Mouse (Mus musculus) kidney, embryonic 15.5 days (tissue): ENCODE data around the gene Umps. TPM values are rescaled to one million over a fixed set of nuclear protein-coding genes. Genes with fewer than 3 reads are reported as not detected.

Experiments used
- ATAC-seq: fragments of 200-750 bp; cut with Nextera tagmentation; replicated peaks from 2 replicates; pipeline ENCODE4 v1.8.0; 2017; ENCODE audit warnings: moderate TSS enrichment; ENCODE audit not compliant: low FRiP score
- H3K27ac ChIP-seq: fragments of 300-500 bp; sonication (generic); 2 replicates; pipeline ENCODE4 v1.5.1; 2015; ENCODE audit warnings: mild to moderate bottlenecking, inconsistent platforms
- H3K27me3 ChIP-seq: fragments of 300-500 bp; sonication (generic); 2 replicates; pipeline ENCODE4 v1.6.1; 2015; ENCODE audit warnings: inconsistent platforms
- H3K36me3 ChIP-seq: fragments of 300-500 bp; sonication (generic); 2 replicates; pipeline ENCODE4 v1.6.1; 2015; ENCODE audit warnings: inconsistent platforms
- H3K4me1 ChIP-seq: fragments of 300-500 bp; sonication (generic); 2 replicates; pipeline ENCODE4 v1.6.1; 2015; ENCODE audit warnings: inconsistent platforms
- H3K4me2 ChIP-seq: fragments of 300-500 bp; sonication (generic); 2 replicates; pipeline ENCODE4 v1.6.1; 2015; ENCODE audit warnings: moderate library complexity, mild to moderate bottlenecking, inconsistent platforms
- H3K4me3 ChIP-seq: fragments of 300-500 bp; sonication (generic); replicated peaks from 2 replicates; pipeline ENCODE4 v1.5.1; 2015; ENCODE audit warnings: mild to moderate bottlenecking, inconsistent platforms
- H3K9ac ChIP-seq: fragments of 300-500 bp; sonication (generic); 2 replicates; pipeline ENCODE4 v1.6.1; 2015; ENCODE audit warnings: mild to moderate bottlenecking, inconsistent platforms
- H3K9me3 ChIP-seq: fragments of 300-500 bp; sonication (generic); replicated peaks from 2 replicates; pipeline ENCODE4 v1.6.1; 2016; ENCODE audit warnings: inconsistent platforms
- WGBS: fragments of 180-500 bp; shearing (Covaris S2); methylation state at CpG from one replicate; pipeline ENCODE4 v1.1.7; 2015; ENCODE audit warnings: mixed read lengths; 5-methylcytosine and 5-hydroxymethylcytosine counted together
- polyA plus RNA-seq: library from polyadenylated mRNA; unstranded; fragments of >200 nt; fragmentation: Nextera tagmentation; extraction: Ambion mirVana; gene quantifications from 2 replicates; pipeline ENCODE4 v1.2.1, GENCODE M21; 2015

The Umps gene
- 62.5 and 63.6 TPM in 2 replicates for polyA plus RNA-seq

DNA sequence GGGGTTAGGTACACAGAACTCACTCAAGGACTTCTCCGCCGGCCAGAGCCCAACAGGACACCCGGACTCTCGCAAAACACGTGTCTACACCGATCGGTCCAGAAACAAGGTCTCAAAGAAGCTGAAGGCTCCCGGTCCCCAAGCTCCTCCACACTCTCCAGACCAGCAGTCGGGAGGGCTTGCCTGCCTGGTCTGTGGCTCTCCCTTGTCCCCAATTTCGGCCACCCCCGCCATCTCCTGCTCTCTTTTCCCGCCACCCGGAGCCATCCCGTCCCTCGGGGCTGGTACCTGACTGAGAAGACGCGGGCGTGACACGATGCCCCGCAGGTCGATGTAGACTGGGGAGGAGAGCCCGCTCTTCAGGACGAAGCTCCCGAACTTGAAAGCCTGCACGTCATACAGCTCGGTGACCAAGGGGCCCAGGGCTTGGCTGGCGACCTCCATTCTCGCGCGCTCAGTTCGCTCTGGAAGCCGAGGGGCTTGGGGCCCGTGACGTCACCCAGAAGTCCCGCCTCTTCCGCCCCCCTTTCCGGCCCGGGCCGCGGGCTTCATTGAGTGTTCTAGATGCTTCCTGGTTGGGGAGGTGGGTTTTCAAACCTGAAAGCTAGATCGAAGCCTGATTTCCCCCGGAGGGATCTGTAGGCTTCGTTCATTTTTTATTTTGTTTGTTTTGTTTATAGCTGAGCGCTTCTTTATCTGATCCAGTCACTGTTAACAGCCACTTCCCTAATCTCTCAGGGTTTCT is at the start of gene Umps:
TSS of gene Umps (minus strand) at position 501 of the 745 bp plus-strand sequence.
- Histone ChIP-seq H3K36me3 (peaks cover 18% of the 10 kb centered on the region), H3K4me1 (peaks cover 12% of the 10 kb centered on the region), H3K9ac (peak within 1 kb of the TSS; percentile 84), H3K27ac (peak within 1 kb of the TSS; percentile 82), H3K4me2 (peak within 1 kb of the TSS; percentile 81), H3K27me3 (no peaks in the 10 kb centered on the region), H3K4me3 (peak within 1 kb of the TSS; percentile 87), H3K9me3 (no peaks in the 10 kb centered on the region)
- WGBS, result 1% methylated on average over 44 of the region's 44 CpGs
- peak; percentile 94 for ATAC-seq

DNA sequence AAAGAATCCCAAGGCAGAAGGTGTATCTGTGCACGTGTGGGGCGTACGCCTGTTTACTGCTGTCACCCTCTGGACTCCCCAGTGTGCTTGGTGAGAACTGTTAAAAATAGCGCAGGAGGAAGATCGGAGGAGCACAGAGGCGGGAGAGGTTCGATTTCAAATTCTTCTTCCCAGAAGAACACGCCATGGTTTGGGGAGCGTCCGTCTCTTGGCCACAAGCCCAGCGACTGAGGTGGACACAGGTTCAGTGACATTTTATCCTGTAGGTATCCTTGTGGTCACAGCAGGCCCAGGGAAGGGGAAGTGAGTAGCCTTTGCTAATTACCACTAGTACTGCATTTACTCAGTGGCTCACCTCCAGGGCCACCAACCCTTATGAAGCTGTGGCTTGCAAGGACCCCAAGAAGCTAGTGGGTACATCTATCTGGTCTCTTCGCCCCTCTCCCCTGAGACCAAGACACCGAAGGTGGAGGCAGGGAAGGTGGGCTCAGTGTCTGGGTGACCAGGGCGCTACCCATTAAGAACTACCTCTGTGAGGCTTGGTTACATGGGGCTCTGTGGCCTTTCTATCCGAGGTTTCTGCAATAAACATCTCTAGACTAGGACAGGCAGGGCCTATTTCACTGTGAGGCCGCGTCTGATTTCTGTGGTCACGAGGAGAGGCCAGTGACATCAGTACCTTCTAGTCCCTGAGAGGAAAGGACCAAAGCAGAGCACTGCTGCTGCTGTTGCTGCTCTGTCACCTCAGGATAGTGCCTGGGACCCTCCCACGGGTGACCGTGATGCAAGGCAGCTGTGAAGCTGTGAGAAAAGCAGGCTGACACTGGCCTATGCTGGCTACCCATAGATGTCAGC is 45.4 kb upstream of the Umps start:
- Histone ChIP-seq H3K27ac (no peak overlapping the region), H3K9ac (no peak overlapping the region), H3K36me3 (peaks cover 68% of the 10 kb centered on the region), H3K4me2 (no peak overlapping the region), H3K4me1 (no peaks in the 10 kb centered on the region), H3K4me3 (no peak overlapping the region), H3K27me3 (no peaks in the 10 kb centered on the region), H3K9me3 (peaks cover 9% of the 10 kb centered on the region)
- no peak for ATAC-seq
- WGBS, result 81% methylated on average over 20 of the region's 20 CpGs

DNA sequence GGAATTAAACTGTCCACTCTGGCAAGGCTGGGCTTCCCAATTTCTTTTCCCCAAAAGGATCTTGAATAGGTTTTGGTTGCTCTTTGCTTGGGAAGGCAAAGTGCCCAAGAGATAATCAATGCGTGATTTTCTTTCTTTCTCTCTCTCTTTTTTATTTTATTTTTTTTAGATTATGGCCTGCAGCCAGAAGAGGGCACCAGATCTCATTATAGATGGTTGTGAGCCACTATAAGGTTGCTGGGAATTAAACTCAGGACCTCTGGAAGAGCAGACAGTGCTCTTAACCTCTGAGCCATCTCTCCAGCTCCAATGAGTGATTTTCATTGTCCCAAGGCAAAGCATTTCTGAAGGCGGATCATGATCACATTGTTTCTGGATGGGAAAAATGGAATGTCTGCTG is 42.7 kb upstream of the Umps start:
- Histone ChIP-seq H3K36me3 (peaks cover 45% of the 10 kb centered on the region), H3K4me1 (peaks cover 3% of the 10 kb centered on the region), H3K9ac (no peak overlapping the region), H3K27ac (no peak overlapping the region), H3K4me3 (no peak overlapping the region), H3K27me3 (no peaks in the 10 kb centered on the region), H3K9me3 (peaks cover 5% of the 10 kb centered on the region; the same call in 1 of the 2 replicates), H3K4me2 (no peak overlapping the region)
- no peak for ATAC-seq
- WGBS, result 92% methylated on average over 2 of the region's 2 CpGs

DNA sequence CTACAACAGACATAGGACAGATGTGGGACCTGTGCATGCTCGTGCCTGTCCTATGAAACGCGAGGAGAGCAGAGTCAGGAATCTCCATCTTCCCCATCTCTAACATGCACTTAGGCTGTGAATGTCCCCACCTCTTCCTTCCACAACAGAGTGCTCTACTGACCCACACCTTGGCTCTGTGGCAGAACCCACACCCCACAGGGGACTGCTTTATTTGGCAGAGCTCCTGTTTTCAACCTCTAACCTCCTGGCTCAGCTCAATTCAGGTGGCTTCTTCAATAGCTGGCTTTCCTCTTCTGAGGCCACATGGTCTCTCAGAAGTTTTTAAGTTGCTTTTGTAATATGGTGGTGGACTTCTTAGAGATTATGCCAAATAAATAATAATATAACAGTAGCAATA is 39.1 kb upstream of the Umps start:
- Histone ChIP-seq H3K9ac (no peak overlapping the region), H3K27ac (no peak overlapping the region), H3K4me3 (no peak overlapping the region), H3K27me3 (no peaks in the 10 kb centered on the region), H3K9me3 (peaks cover 5% of the 10 kb centered on the region; the same call in 1 of the 2 replicates), H3K4me2 (no peak overlapping the region), H3K4me1 (peaks cover 14% of the 10 kb centered on the region), H3K36me3 (peaks cover 19% of the 10 kb centered on the region)
- WGBS, result 98% methylated on average over 3 of the region's 3 CpGs
- no peak for ATAC-seq

DNA sequence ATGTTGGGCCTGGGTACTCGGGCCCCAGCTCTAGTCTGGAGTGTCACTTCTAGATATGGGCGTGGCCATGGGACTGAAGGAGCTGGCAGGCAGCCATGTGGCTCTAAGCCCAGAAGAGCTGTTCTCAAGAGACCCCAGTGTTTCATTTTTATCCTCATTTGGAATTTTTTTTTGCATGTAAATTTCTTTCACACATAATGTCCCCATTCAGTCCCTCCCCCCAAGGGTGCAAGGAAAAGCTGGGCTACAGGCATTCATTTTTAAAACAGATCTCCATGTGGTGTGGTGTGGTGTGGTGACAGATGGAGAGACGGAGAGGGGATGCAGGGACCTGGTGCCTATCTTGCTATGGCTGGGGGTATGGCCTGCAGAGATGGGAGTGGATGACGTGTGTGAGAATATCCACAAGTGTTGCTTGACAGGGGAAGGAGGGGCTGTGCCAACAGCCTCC is 37.3 kb upstream of the Umps start:
- H3K4me1 ChIP-seq, result peaks cover 14% of the 10 kb centered on the region
- 46% methylated on average over 4 of the region's 4 CpGs for WGBS
- peak; percentile 52; the same call in 1 of the 2 replicates for ATAC-seq
- H3K4me3 ChIP-seq, result no peak overlapping the region
- 0 out of 2 replicates have a peak, but pooled peaks cover 3% of the 10 kb centered on the region for H3K36me3 ChIP-seq
- H3K4me2 ChIP-seq, result no peak overlapping the region
- no peak overlapping the region for H3K27ac ChIP-seq
- H3K9ac ChIP-seq, result no peak overlapping the region
- no peaks in the 10 kb centered on the region for H3K27me3 ChIP-seq
- no peaks in the 10 kb centered on the region for H3K9me3 ChIP-seq

DNA sequence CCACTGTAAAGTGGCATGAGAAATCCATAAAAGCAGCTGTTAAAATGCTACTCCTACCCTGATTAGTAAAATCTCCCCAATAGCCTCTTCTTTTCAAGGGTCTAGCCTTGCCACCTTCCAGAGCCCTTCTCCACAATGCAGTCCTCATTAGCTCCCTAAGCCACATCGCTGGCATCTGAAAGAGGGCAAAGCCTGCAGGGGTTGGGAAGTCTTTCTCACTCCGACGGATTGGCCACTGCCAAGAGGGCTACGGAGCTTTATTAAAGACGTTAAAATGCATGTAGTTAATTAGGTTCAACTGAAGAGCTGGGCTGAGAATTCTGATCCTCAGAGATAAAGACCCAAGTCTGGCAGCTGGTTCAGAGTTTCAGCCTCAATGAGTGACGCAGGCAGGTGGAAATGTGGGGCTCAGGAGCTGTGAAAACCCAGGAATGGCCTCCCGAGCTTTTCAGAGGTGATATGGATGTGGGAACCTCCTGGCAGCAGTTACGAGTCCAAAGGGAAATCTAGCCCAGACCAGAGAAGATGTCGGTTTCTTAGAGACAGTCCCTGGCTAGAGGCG is 36.8 kb upstream of the Umps start:
- ATAC-seq, result no peak
- Histone ChIP-seq H3K36me3 (no peaks in the 10 kb centered on the region), H3K27ac (no peak overlapping the region)

DNA sequence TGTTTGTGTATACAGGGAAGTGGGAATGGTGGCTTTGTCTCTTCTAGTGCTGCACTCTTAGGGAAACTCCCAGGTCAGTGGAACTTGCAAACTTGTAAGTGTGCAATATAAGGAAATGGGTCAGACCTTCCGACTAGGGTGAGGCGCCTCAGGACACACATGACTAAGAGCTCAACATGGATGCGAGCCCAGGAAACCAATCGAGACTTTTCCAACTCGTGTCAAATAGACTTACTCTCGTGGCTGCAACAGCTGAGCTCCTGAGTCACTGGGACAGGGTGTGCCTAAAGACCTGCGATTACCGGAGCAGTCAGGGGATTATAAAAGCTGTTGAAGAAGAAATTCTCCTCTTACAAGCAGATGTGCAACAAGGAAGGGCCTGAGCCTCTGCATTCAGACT is 33.9 kb upstream of the Umps start:
- ATAC-seq, result no peak
- no peak overlapping the region for H3K4me3 ChIP-seq

More for the DNA sequence above, 36.8 kb upstream of the Umps start:
- Histone ChIP-seq H3K4me3 (no peak overlapping the region), H3K4me1 (peaks cover 14% of the 10 kb centered on the region), H3K4me2 (no peak overlapping the region), H3K9ac (no peak overlapping the region), H3K27me3 (no peaks in the 10 kb centered on the region), H3K9me3 (no peaks in the 10 kb centered on the region)
- 67% methylated on average over 10 of the region's 10 CpGs for WGBS

DNA sequence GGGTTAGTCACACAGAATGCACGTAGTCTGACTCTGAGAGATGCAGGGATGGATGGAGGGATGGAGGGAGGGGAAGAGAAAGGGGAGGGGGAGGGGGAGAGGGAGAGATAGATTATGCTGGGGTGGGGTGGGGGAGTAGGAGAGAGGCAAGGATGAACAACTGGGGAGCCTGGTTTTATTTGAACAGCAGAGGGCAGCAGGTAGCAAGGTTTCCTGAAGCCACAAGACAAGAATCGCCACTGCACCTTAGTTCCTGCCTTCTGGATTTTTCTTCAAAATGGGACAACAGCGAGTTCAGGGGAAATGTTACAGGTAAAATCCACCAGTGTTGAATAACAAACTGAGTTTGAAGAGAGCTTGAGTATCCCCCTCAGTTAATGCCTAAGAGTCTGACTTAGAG is 32.5 kb upstream of the Umps start:
- no peak for ATAC-seq

More for the DNA sequence above, 33.9 kb upstream of the Umps start:
- H3K27ac ChIP-seq, result no peak overlapping the region
- no peaks in the 10 kb centered on the region for H3K27me3 ChIP-seq
- peaks cover 15% of the 10 kb centered on the region for H3K4me1 ChIP-seq
- 69% methylated on average over 8 of the region's 8 CpGs for WGBS
- no peak overlapping the region for H3K4me2 ChIP-seq
- H3K9ac ChIP-seq, result no peak overlapping the region
- H3K36me3 ChIP-seq, result no peaks in the 10 kb centered on the region
- no peaks in the 10 kb centered on the region for H3K9me3 ChIP-seq

GRCm38 (mm10) chr16:33998011-33998410 is 31.2 kb upstream of the Umps start:
- ATAC-seq, result no peak
- WGBS, result 84% methylated on average over 6 of the region's 6 CpGs

More for the DNA sequence above, 32.5 kb upstream of the Umps start:
- Histone ChIP-seq H3K4me1 (peaks cover 11% of the 10 kb centered on the region), H3K4me2 (no peak overlapping the region), H3K27ac (no peak overlapping the region), H3K36me3 (no peaks in the 10 kb centered on the region), H3K4me3 (no peak overlapping the region), H3K9me3 (no peaks in the 10 kb centered on the region), H3K27me3 (no peaks in the 10 kb centered on the region), H3K9ac (no peak overlapping the region)
- 31% methylated on average over 3 of the region's 3 CpGs for whole genome bisulfite sequencing

DNA sequence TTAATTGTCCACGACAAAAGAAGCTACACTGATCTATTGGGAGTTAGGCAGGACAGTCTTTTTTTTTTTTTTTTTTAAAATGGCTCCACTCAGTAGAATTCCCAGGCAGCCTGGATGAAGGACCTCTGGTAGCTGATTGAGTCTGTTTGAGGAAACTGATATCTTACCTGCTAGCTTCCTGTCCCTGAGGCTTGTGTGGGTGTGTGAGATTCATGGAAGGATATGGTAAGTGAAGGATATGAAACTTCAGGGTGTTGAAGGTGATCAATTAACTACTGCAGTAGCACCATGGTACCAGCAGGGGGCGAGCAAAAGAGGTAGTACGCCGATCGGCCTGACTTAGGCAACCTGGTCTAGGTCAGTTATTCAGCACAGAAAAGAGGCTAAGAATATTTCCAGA is 29.2 kb upstream of the Umps start:
- 13% methylated on average over 5 of the region's 5 CpGs for WGBS
- no peak overlapping the region for H3K4me2 ChIP-seq
- no peaks in the 10 kb centered on the region for H3K27me3 ChIP-seq
- H3K27ac ChIP-seq, result no peak overlapping the region
- no peaks in the 10 kb centered on the region for H3K9me3 ChIP-seq
- no peaks in the 10 kb centered on the region for H3K36me3 ChIP-seq
- ATAC-seq, result no peak
- 0 out of 2 replicates have a peak, but pooled peaks cover 2% of the 10 kb centered on the region for H3K4me1 ChIP-seq
- no peak overlapping the region for H3K9ac ChIP-seq
- H3K4me3 ChIP-seq, result no peak overlapping the region

More at GRCm38 (mm10) chr16:33998011-33998410, 31.2 kb upstream of the Umps start:
- no peaks in the 10 kb centered on the region for H3K36me3 ChIP-seq
- no peak overlapping the region for H3K4me3 ChIP-seq
- H3K27me3 ChIP-seq, result no peaks in the 10 kb centered on the region
- H3K27ac ChIP-seq, result no peak overlapping the region
- no peaks in the 10 kb centered on the region for H3K9me3 ChIP-seq
- no peak overlapping the region for H3K9ac ChIP-seq
- no peak overlapping the region for H3K4me2 ChIP-seq
- H3K4me1 ChIP-seq, result 0 out of 2 replicates have a peak, but pooled peaks cover 2% of the 10 kb centered on the region

DNA sequence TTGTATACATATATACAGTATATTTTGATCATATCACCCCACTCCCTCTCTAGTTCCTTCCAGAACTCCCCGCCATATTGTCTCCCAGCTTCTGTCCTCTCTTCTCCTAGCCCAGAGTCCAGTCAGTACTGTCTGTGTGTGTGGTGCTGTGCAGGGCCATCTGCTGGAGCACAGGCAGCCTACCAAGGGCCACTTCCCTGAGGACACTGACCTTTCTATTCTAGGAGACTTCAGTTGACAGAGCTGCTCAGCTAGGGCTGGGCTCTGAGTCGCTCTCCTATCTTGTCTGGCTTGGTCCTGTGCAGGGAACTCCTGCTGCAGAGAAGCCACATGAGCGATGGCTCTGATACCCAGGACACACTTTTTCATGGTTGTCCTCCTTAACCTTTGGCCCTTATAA is 28.7 kb upstream of the Umps start:
- H3K27me3 ChIP-seq, result no peaks in the 10 kb centered on the region
- WGBS, result 77% methylated on average over 3 of the region's 3 CpGs
- 0 out of 2 replicates have a peak, but pooled peaks cover 2% of the 10 kb centered on the region for H3K4me1 ChIP-seq
- no peak overlapping the region for H3K4me2 ChIP-seq
- H3K27ac ChIP-seq, result no peak overlapping the region
- no peak overlapping the region for H3K4me3 ChIP-seq
- H3K36me3 ChIP-seq, result no peaks in the 10 kb centered on the region
- H3K9me3 ChIP-seq, result no peaks in the 10 kb centered on the region
- no peak overlapping the region for H3K9ac ChIP-seq
- no peak for ATAC-seq

DNA sequence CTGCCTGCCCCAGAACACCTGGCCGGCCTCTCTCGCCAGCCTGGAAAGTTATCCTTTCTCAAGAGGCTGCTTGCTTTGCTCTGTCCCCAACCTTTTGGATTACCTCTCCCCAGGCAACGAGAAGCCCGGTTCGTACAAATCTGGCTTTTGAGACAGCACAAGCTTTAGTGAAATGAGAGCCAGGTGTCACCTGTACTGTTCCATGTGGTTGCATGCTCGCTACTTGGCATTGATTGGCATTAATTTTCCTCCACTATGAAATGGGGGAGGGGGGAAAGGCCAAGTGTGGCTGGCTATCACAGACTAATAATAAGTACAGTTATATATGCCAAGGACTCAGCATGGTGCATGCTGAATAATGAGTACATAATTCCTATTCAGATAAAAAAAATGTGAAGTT is 27.5 kb upstream of the Umps start:
- 86% methylated on average over 6 of the region's 6 CpGs for WGBS
- no peaks in the 10 kb centered on the region for H3K27me3 ChIP-seq

More for the DNA sequence above, 27.5 kb upstream of the Umps start:
- Histone ChIP-seq H3K36me3 (no peaks in the 10 kb centered on the region), H3K9me3 (no peaks in the 10 kb centered on the region), H3K27ac (no peak overlapping the region), H3K4me3 (no peak overlapping the region), H3K4me1 (0 out of 2 replicates have a peak, but pooled peaks cover 2% of the 10 kb centered on the region), H3K9ac (no peak overlapping the region), H3K4me2 (no peak overlapping the region)
- no peak for ATAC-seq
